Mouse (Mus musculus) adrenal gland, postnatal 14 days (tissue): ENCODE data around the gene Tprg. TPM values are rescaled to one million over a fixed set of nuclear protein-coding genes. Genes with fewer than 3 reads are reported as not detected.
A peak's percentile ranks its signal among the peaks of the same experiment; 100 is the strongest.

Experiments used
- DNase-seq: peaks from one replicate; pipeline ENCODE4 v3.0.0; 2021; ENCODE audit warnings: mixed read lengths
- long read RNA-seq, 2 experiments: library from polyadenylated mRNA; stranded (forward); transcript quantifications; one replicate each; pipeline ENCODE4 v2.0.0; 2021
- total RNA-seq: library from RNA; stranded (reverse); gene quantifications from 2 replicates; pipeline ENCODE4 v1.2.3, GENCODE M21; 2021

Gene Tprg
- total RNA-seq, result not detected in 2 replicates
- long read RNA-seq, experiment 1, result 0 reads
- long read RNA-seq, experiment 2, result 0 reads

- no peak for DNase-seq
Measured at GRCm38 (mm10) chr16:25286517-25286916, at the start of gene Tprg. Gene Tprg, plus strand, starts transcription at chr16:25286817.

- DNase-seq, result peak; percentile 48
Measured at GRCm38 (mm10) chr16:25238274-25239050, 48.2 kb upstream of the Tprg start.

GRCm38 (mm10) chr16:25248889-25249288 is 37.7 kb upstream of the Tprg start:
- peak; percentile 9 for DNase-seq

- DNase-seq, result no peak
Measured at GRCm38 (mm10) chr16:25250129-25250749, 36.4 kb upstream of the Tprg start.

GRCm38 (mm10) chr16:25251080-25251479 is 35.5 kb upstream of the Tprg start:
- DNase-seq, result no peak

GRCm38 (mm10) chr16:25254646-25255045 is 32.0 kb upstream of the Tprg start:
- no peak for DNase-seq

GRCm38 (mm10) chr16:25255186-25255585 is 31.4 kb upstream of the Tprg start:
- no peak for DNase-seq

- DNase-seq, result no peak
Measured at GRCm38 (mm10) chr16:25255603-25256260, 30.9 kb upstream of the Tprg start.

GRCm38 (mm10) chr16:25262306-25262705 is 24.3 kb upstream of the Tprg start:
- DNase-seq, result no peak

- DNase-seq, result peak; percentile 36
Measured at GRCm38 (mm10) chr16:25262965-25263364, 23.7 kb upstream of the Tprg start.

GRCm38 (mm10) chr16:25263520-25264149 is 23.0 kb upstream of the Tprg start:
- DNase-seq, result peak; percentile 85

GRCm38 (mm10) chr16:25265177-25265576 is 21.4 kb upstream of the Tprg start:
- DNase-seq, result no peak

- DNase-seq, result no peak
Measured at GRCm38 (mm10) chr16:25268276-25268675, 18.3 kb upstream of the Tprg start.

- no peak for DNase-seq
Measured at GRCm38 (mm10) chr16:25282563-25282962, 4.1 kb upstream of the Tprg start.

GRCm38 (mm10) chr16:25293753-25294152 is 7.1 kb downstream of the Tprg start:
- DNase-seq, result no peak

GRCm38 (mm10) chr16:25295546-25295945 is 8.9 kb downstream of the Tprg start:
- DNase-seq, result no peak

- no peak for DNase-seq
Measured at GRCm38 (mm10) chr16:25296746-25297145, 10.1 kb downstream of the Tprg start.

GRCm38 (mm10) chr16:25298204-25298603 is 11.6 kb downstream of the Tprg start:
- DNase-seq, result no peak

- no peak for DNase-seq
Measured at GRCm38 (mm10) chr16:25302616-25303015, 16.0 kb downstream of the Tprg start.

- DNase-seq, result no peak
Measured at GRCm38 (mm10) chr16:25314006-25314405, 27.4 kb downstream of the Tprg start.

- DNase-seq, result no peak
Measured at GRCm38 (mm10) chr16:25315090-25315489, 28.5 kb downstream of the Tprg start.

- peak; percentile 4 for DNase-seq
Measured at GRCm38 (mm10) chr16:25325631-25326238, 39.1 kb downstream of the Tprg start.
